Mouse (Mus musculus) cortical plate, adult 2 months (tissue): ENCODE measurements at regions not wholly inside any gene's neighbourhood (a gene's known extent, or its start where the extent isn't known, plus 50 kb on each side); places are given as distances from the start of the nearest gene placed in this dataset.

Source experiments
- CTCF ChIP-seq: fragments of 200-500 bp; IDR thresholded peaks from 2 replicates; pipeline ENCODE4 v1.5.1; 2011; ENCODE audit warnings: mild to moderate bottlenecking, control low read depth, low read length; ENCODE audit not compliant: insufficient read depth; ENCODE audit errors: extremely low read depth
- POLR2A ChIP-seq: fragments of 200-500 bp; IDR thresholded peaks from 2 replicates; pipeline ENCODE4 v1.6.1; 2011; ENCODE audit warnings: mild to moderate bottlenecking, low read length, control low read depth; ENCODE audit not compliant: insufficient read depth; ENCODE audit errors: extremely low read depth

DNA sequence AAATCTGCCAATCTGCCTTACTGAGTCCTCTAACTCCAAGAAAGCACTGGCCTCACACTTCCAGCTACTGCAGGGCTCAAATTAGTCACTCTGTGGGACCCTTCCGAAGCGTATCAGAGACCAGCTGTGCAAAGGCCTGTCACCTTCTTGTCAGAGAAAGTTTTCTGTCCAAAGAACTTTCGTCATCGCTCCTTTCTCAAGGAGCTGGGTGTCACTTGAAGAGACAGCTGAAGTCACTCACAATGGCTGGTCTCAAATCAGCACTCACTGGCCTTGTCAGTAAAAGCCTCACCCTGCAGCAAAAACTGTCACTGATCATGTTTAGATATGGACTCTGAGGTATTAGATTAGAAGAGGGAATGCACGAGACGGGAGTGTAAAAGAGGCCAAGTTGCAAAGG, 81.9 kb upstream of the Dynlrb2 start:
- TF ChIP-seq CTCF, result no peak
- no peak for TF ChIP-seq POLR2A
